Mouse (Mus musculus) MEL (cell line): Measurements from ENCODE around the gene Sparcl1.

Experiments
- CHD1 ChIP-seq: IDR thresholded peaks from 2 replicates; pipeline ENCODE4 v1.6.1; 2012; ENCODE audit warnings: low read depth, mild to moderate bottlenecking, inconsistent platforms, low read length, improper control_type of control experiment
- CTCF ChIP-seq, 3 experiments: IDR thresholded peaks in 2 of 3; conservative IDR thresholded peaks in 1 of 3; 2 replicates each; pipeline ENCODE4 v1.5.1; 2011 to 2012; ENCODE audit warnings: low read length in 3 of 3, low read depth in 2 of 3, mild to moderate bottlenecking in 2 of 3, improper control_type of control experiment in 1 of 3, inconsistent platforms in 1 of 3, mixed read lengths in 1 of 3, moderate library complexity in 1 of 3; ENCODE audit not compliant: control insufficient read depth in 1 of 3, insufficient read depth in 1 of 3, poor library complexity in 1 of 3, severe bottlenecking in 1 of 3
- EP300 ChIP-seq, 2 experiments: IDR thresholded peaks; 2 replicates each; pipeline ENCODE4 v1.6.1; 2011; ENCODE audit warnings: improper control_type of control experiment in 2 of 2, low read length in 2 of 2, low read depth in 1 of 2, mild to moderate bottlenecking in 1 of 2
- NRF1 ChIP-seq: IDR thresholded peaks from 2 replicates; pipeline ENCODE4 v1.6.1; 2014; ENCODE audit warnings: low read depth, mild to moderate bottlenecking, inconsistent platforms, low read length, improper control_type of control experiment, moderate library complexity; ENCODE audit not compliant: poor library complexity, insufficient read depth, severe bottlenecking
- POLR2AphosphoS5 ChIP-seq: IDR thresholded peaks from 2 replicates; pipeline ENCODE4 v1.6.1; 2012; ENCODE audit warnings: low read depth, borderline replicate concordance, mild to moderate bottlenecking, inconsistent platforms, low read length, moderate library complexity, mixed read lengths

- TF ChIP-seq CTCF (IDR thresholded peaks at IDR 0.05 in 2 of 3, conservative IDR thresholded peaks at IDR 0.05 in 1 of 3; ENCODE audit: control insufficient read depth in 1 of 3, insufficient read depth in 1 of 3, low read depth in 2 of 3, low read length in 3 of 3, poor library complexity in 1 of 3, severe bottlenecking in 1 of 3) (no peak), CHD1 (no peak), EP300 (IDR thresholded peaks at IDR 0.05; ENCODE audit: low read depth in 1 of 2, low read length in 2 of 2) (no peak), NRF1 (no peak), POLR2AphosphoS5 (no peak)
Observed at GRCm38 (mm10) chr5:104109516-104109915, 4.0 kb downstream of the Sparcl1 start.
